Mouse (Mus musculus) urinary bladder, postnatal 10 days (tissue): ENCODE measurements around the gene Plxdc2.
"Not testable (repeated sequence)": the region's sequence is repeated elsewhere in the genome, so short reads cannot be mapped to it uniquely, and the experiment has no call there.

ENCODE experiments used
- DNase-seq: peaks from one replicate; pipeline ENCODE4 v3.0.0; 2022; ENCODE audit warnings: low spot score

The Plxdc2 gene

DNA sequence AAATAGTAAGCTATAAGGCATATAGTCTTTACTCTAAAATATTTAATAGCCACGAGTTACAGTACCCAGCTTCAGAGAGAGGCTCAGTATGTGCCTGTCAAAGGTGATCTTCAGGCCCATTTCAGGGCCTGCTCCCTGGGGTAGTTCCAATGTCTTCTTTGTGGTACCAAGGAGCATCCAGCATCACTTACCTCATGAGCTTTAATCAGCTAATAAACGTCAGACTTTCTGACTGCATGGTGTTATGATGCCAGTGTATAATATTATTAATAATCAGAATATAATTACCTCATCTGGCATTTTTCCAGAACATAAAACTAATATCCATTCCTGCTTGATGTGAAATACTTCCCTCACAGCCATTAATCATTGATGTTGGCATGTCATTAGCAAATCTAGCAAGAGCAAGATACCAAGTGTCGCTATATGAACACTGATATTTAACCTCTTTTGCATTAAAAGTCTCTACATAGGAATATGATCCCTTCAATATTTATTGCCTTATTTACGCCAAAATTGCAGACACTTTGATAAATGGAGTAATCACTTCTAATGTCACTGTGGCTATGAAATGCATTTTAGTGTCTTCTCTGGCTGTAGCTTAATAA is 393.3 kb downstream of the Plxdc2 start:
- no peak for DNase-seq

DNA sequence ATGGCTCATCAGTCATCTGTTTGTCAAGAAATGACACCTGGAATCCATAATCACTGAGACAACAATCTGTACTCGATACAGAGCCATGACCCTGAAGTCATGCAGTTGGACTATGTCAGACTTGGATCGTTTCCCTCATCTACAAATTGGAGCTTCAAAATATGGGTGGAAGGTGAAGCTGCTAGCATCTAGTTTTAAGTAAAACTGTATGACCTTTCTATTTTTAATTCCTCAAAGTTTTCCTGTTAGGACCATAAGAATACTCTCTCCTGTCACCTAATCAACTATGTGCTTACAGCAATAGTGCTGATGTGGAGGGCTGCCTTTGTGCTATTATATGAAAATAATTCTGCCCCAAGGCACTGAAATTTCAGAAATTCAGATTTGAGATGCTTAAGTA is 401.1 kb downstream of the Plxdc2 start:
- no peak for DNase-seq

DNA sequence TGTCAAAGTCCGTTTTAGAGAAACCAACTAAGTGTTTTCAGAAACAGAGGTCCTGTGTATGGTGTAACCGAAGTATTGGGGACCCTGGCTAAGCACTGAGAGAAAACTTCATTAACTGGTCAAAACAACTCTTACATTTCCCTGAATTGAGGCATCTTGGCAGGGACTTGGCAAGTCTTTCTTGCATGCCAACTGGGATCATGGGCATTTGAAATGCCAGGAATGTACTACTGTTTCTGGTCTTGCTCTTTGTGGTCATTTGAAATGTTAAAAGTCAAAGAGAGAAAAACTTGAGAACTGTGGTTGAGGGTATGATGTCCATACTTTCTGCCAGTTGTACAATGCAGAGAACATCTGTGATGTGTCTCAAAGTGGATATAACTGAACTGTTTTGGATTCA is 403.7 kb downstream of the Plxdc2 start:
- no peak for DNase-seq

DNA sequence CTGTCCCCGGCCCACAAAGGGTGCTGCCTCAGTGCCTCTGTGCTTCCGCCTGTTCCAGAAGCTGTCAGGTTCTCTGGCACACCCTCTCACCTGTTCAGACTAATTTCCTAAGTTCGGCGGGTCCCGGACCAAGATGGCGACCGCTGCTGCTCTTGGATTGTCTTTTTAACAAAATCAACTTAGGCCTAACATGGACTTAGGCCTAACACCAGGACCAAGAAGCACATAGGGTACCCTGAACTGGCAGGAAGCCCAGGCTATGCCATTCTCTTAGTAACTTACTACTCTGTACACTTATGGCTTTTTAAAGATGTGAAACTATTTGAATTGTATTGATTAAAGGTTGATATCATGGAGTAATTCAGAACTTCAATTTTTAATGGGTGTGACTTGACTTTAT is 413.0 kb downstream of the Plxdc2 start:
- not testable (repeated sequence) for DNase-seq

DNA sequence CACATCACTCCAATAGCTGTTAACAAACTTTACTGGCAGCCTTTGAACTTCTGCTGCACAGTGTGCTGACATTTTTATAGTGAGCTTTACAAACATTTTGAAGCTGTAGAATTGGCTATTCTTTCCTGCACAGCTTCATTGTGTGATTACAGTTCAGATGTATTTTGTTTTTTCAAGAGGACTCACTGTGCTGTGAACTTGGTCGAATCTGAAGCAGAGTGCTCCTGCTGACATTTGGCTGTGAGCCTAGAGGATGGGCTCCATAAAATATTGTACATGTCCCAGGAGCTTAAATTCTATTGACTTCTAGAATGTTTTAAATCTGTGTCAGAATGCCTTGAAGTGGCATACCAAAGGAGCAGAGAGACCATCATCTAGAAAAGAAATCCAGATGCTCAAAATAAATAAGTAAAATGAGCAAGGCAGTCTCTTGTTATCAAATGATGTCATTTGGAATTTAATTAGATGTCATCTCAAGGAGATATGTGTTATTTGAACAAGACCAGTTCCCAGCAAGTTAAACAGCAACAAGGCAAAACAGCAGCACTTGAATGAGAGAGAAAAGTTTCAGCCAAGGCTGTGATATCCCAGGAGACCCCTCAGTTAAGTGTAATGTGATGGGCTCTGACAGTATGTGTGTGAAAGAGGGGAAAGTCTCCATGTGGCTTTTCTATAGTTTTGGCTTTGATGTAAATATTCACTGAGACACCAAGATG is 417.5 kb downstream of the Plxdc2 start:
- no peak for DNase-seq

DNA sequence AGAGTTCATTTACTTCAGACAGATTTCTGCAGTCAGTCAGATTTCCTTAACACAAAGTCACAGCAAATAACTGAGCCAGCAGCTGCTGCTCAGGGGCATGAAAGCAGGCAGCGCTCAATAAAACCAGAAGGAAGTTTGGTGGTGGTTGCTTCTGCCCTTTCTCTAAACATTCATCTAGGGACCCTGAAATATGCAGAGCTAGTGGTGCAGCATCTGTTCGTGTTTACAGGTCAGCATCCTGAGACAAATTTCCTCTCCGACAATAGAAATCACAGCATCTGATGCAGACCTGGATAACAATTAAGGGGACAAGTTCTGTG is 418.0 kb downstream of the Plxdc2 start:
- no peak for DNase-seq

DNA sequence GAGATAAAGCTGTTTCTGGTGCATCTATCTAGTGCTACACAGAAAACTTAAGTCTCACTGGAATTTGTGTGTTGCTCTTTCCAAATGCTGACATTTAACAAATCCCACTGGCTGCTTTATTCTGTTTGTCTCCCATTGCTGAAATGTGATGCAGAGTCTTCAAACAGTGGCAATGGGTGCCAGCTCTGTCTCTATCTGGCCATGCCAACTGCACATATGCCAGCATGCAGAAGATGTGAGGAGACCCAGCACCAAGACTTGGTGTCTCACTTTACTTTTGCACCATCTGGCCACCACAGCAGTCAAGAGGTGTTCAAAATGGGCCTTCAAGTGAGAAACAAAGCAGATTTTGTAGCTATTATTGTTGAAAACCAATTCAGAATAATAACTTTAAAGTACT is 439.2 kb downstream of the Plxdc2 start:
- no peak for DNase-seq
